Mouse (Mus musculus) megakaryocyte-erythroid progenitor cell, adult 5 weeks (primary cell): Measurements from ENCODE around the gene Ppih. TPM values are rescaled to one million over a fixed set of nuclear protein-coding genes. Genes with fewer than 3 reads are reported as not detected.

Experiments used
- polyA plus RNA-seq: library from polyadenylated mRNA; stranded (reverse); fragments of >175 nt; gene quantifications from 2 replicates; pipeline ENCODE4 v1.2.3, GENCODE M21; 2012

The Ppih gene
- 2.2 and 2.7 TPM in 2 replicates for polyA plus RNA-seq

DNA sequence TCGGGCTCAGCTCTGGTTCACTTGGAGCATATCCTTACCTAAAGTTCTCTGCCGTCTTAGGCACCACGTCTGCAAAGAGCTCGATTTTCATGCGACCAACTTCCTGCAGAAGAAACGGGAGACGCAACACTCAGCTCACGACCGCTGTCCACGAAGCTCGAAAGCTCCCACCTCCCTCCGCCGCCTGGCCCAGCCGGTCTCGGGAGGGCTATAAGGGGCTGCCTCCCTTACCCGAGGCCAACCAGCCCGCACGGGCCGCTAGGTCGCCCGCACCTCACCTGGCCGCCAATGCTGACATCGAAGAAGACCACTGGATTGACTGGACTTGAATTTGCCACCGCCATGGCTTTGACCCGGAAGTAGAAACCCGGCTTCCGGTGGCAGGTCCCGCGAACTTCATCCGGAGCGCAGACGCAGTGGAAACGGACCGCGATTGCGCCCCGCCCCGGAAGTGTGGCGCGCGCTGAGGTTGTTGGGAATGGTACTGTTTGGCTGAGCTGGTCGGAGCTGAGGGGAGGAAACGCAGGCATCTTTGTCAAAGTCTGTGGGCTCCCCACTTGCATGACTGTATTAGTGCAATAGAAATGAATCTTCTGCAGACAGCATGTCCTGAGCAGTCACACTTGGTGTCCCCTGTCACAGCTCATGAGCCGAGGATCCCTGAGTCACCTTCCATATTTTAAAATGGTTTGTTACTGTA is at the start of gene Ppih:
Gene Ppih (minus strand): TSS at position 416 of the 700 bp plus-strand sequence.

DNA sequence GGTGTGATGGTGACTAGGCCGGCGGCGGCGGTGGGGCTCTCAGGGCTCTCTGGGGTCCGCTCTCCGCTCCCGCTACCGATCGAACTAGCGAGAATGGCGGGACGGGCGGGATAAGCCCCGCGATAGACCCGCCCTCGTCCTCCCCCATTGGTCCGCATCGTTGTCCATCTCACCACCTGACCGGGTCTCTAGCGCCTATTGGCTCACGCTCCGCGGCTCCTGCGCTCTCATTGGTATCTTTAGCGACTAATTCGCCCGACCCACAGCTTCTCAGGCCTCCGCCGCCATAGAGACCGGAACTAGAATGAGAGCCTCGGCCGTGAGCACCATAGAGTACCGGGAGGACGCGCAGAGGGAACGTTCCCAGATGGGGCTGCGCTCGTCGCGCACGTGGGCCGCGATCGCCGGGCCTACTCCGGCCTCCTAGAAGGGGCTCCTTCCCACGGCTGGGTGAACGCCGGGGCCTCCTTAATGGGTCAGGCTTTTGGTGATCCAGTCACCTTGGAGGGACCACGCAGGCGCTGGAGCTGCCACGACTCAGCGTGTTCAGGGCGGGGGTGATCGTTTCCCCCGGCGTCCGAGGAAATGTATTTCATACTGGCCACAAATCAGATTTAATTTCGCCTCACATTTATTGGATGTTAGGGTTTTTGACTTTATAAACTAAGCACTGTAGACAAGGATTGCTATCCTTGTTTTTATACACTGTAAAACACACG is 25.8 kb downstream of the Ppih start, which contains the start of gene Ybx1:
Gene Ybx1 (minus strand): TSS at position 190 of the 719 bp plus-strand sequence.

DNA sequence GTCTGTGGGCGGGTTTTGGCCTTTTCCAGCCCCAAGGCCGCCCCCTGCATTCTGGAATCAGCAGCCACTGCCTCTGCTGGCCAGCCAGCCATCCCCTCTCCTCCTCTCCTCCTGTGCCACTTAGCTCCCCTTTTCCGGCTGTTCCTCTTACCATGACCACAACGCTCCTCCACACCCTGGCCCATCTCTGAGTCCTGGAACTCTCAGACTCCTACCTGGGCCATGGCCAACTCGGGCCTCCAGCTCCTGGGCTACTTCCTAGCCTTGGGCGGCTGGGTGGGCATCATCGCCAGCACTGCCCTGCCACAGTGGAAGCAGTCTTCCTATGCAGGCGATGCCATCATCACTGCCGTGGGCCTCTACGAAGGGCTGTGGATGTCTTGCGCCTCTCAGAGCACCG is 65.0 kb downstream of the Ppih start, which contains the start of gene Cldn19:
Gene Cldn19 (plus strand): TSS at position 64 of the 400 bp plus-strand sequence.

Other genes starting within 250 kb of the Ppih start
- 24.4 and 31.9 TPM in 2 replicates for gene Slc2a1, start 211.8 kb downstream of the Ppih start, polyA plus RNA-seq
- 5.0 and 5.8 TPM in 2 replicates for gene Zfp691, start 146.4 kb downstream of the Ppih start, polyA plus RNA-seq
- 16.4 and 22.6 TPM in 2 replicates for gene Ermap, start 130.5 kb downstream of the Ppih start, polyA plus RNA-seq
- 112 and 123 TPM in 2 replicates for gene Svbp, start 125.2 kb downstream of the Ppih start, polyA plus RNA-seq
- gene Tmem269, start 102.3 kb downstream of the Ppih start, polyA plus RNA-seq = not detected in 2 replicates
- gene AU022252, start 87.8 kb downstream of the Ppih start, polyA plus RNA-seq = 5.1 and 9.7 TPM in 2 replicates
- gene P3h1, start 87.6 kb downstream of the Ppih start, polyA plus RNA-seq = 15.2 and 19.0 TPM in 2 replicates
- gene Cldn19, start 65.1 kb downstream of the Ppih start, polyA plus RNA-seq = not detected in 2 replicates
- 2,148 and 2,363 TPM in 2 replicates for gene Ybx1, start 25.9 kb downstream of the Ppih start, polyA plus RNA-seq
- 0.10 and 0.79 TPM in 2 replicates for gene Ccdc30, start 95.0 kb upstream of the Ppih start, polyA plus RNA-seq
- 4.2 and 6.6 TPM in 2 replicates for gene Ppcs, start 101.9 kb upstream of the Ppih start, polyA plus RNA-seq
- gene Zmynd12, start 102.3 kb upstream of the Ppih start, polyA plus RNA-seq = 0.03 and 0.09 TPM in 2 replicates
- gene Rimkla, start 172.1 kb upstream of the Ppih start, polyA plus RNA-seq = not detected in 2 replicates
- 9.5 and 13.4 TPM in 2 replicates for gene Foxj3, start 216.5 kb upstream of the Ppih start, polyA plus RNA-seq
- 9.3 and 13.4 TPM in 2 replicates for gene Frg2f1, start 219.0 kb upstream of the Ppih start, polyA plus RNA-seq